In the genomic region with DNA sequence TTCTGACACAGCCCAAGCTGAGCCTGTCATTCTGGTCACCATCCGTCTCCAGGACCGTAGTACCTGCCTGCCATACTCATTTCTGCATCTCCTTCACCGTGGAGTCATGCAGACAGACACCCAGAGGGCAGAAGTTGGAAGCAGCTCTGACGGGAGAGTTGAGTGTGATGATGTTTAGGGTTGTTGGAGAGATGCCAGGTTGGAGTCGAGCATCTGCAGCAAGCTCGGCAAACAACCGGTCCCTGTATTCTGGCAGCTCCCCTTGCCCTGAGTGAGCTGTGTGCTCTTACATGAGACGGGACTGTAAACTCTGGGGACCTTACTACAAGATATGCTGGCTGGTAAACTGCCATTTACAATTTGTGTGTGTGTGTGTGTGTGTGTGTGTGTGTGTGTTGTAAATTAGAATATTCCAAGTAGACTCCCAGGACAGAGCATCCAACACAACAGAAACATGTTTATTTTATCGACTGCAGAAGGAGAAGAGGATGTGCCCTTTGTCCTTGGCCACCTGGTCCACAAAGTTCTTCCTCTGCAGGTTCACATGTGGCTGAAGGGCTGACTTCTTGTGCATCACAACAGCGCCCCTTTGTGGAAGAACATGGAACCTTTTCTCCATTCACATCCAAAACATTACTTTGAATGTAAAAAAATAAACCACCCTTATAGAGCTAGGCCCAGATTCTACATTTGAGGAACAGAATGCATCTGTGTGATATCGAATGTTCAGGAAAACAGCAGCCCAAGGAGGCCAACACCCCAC, we compare ENCODE assay signal across 9 mouse cellular contexts. TPM values are rescaled to one million over a fixed set of nuclear protein-coding genes. Genes with fewer than 3 reads are reported as not detected.
DNase-seq lines count a peak whose midpoint lies in the region; ATAC-seq and TF ChIP-seq lines count a peak whose summit lies in the region.
"Had no signal": no experiment of that assay in that cellular context is flagged by ENCODE, and none has a peak within 500 bp of the region (broad histone marks: within the 10 kb centered on the region; RNA-seq: fewer than 3 reads in every experiment).

No protein-coding gene starts in this region.

- TF ChIP-seq EP300 in heart, postnatal 0 days (IDR thresholded peaks at IDR 0.05; ENCODE audit: low read depth): no peak

- 32% methylated on average over 11 of the region's 11 CpGs for WGBS in heart, postnatal 0 days
- 60% methylated on average over 11 of the region's 11 CpGs for WGBS in heart, embryonic 10.5 days
- 78% methylated on average over 11 of the region's 11 CpGs for WGBS in spleen, adult 2 months
- 46% methylated on average over 11 of the region's 11 CpGs for WGBS in limb, embryonic 14.5 days

- peak; percentile 57 for TF ChIP-seq CTCF in heart, postnatal 0 days (IDR thresholded peaks at IDR 0.05; ENCODE audit: low read depth)
- TF ChIP-seq CTCF in spleen, adult 2 months (IDR thresholded peaks at IDR 0.05; ENCODE audit: extremely low read depth, insufficient read depth, insufficient read length, insufficient replicate concordance): peak; percentile 11; the same call in 1 of the 2 replicates

- no peaks in the 10 kb centered on the region for H3K36me3 ChIP-seq in heart, postnatal 0 days (replicated peaks; ENCODE audit: control insufficient read depth, insufficient read depth, low read length)
- no peaks in the 10 kb centered on the region for H3K36me3 ChIP-seq in heart, embryonic 10.5 days
- no peaks in the 10 kb centered on the region for H3K36me3 ChIP-seq in spleen, adult 2 months (ENCODE audit: control insufficient read depth, insufficient read depth, low read length)
- peaks cover 2% of the 10 kb centered on the region; the same call in 1 of the 2 replicates for H3K36me3 ChIP-seq in limb, embryonic 14.5 days (ENCODE audit: control insufficient read depth, insufficient read depth, low read length)

- ATAC-seq in heart, postnatal 0 days (ENCODE audit: insufficient read depth, low read depth): no peak
- ATAC-seq in limb, embryonic 14.5 days (ENCODE audit: low FRiP score, low read depth): no peak

- no peak overlapping the region for H3K4me2 ChIP-seq in heart, postnatal 0 days (ENCODE audit: low read depth, low read length)
- no peak overlapping the region for H3K4me2 ChIP-seq in limb, embryonic 14.5 days (replicated peaks; ENCODE audit: low read depth, low read length, severe bottlenecking)

- H3K27me3 ChIP-seq in heart, postnatal 0 days (ENCODE audit: control insufficient read depth, insufficient read depth, low read length): no peaks in the 10 kb centered on the region
- no peaks in the 10 kb centered on the region for H3K27me3 ChIP-seq in heart, embryonic 10.5 days (ENCODE audit: insufficient read depth, poor library complexity, severe bottlenecking)
- no peaks in the 10 kb centered on the region for H3K27me3 ChIP-seq in spleen, adult 2 months (ENCODE audit: control insufficient read depth, insufficient read depth, low read length)
- no peaks in the 10 kb centered on the region for H3K27me3 ChIP-seq in limb, embryonic 14.5 days (ENCODE audit: control insufficient read depth, insufficient read depth, low read length)

- TF ChIP-seq POLR2A in spleen, adult 2 months (IDR thresholded peaks at IDR 0.05; ENCODE audit: low read depth, low read length): no peak
- TF ChIP-seq POLR2A in limb, embryonic 14.5 days (IDR thresholded peaks at IDR 0.05; ENCODE audit: borderline replicate concordance, extremely low read depth, insufficient read depth, insufficient read length): no peak

- H3K9me3 ChIP-seq in heart, postnatal 0 days (replicated peaks; ENCODE audit: control insufficient read depth, low read length): no peaks in the 10 kb centered on the region
- H3K9me3 ChIP-seq in heart, embryonic 10.5 days: no peaks in the 10 kb centered on the region
- H3K9me3 ChIP-seq in limb, embryonic 14.5 days (ENCODE audit: control insufficient read depth, low read length): no peaks in the 10 kb centered on the region

- DNase-seq in heart, postnatal 0 days (ENCODE audit: low spot score): no peak
- no peak for DNase-seq in heart, embryonic 10.5 days (ENCODE audit: low spot score)
- DNase-seq in spleen, adult 2 months (ENCODE audit: low read depth in 1 of 2, low spot score in 2 of 2): peak; percentile 15 to 19
- no peak for DNase-seq in spleen, postnatal 14 days (ENCODE audit: low spot score in 2 of 2)
- peak; percentile 62 to 75 for DNase-seq in cerebellum, postnatal 14 days
- peak; percentile 26 for DNase-seq in limb, embryonic 14.5 days (ENCODE audit: low spot score)
- DNase-seq in thymus, postnatal 4 days: peak; percentile 46
- no peak for DNase-seq in gastrocnemius, postnatal 25 days

- no peak overlapping the region for H3K4me3 ChIP-seq in heart, postnatal 0 days (ENCODE audit: low read depth, low read length)
- no peak overlapping the region for H3K4me3 ChIP-seq in heart, embryonic 10.5 days
- H3K4me3 ChIP-seq in spleen, adult 2 months (ENCODE audit: extremely low read depth, insufficient read depth, insufficient read length): no peak overlapping the region
- no peak overlapping the region for H3K4me3 ChIP-seq in limb, embryonic 14.5 days (replicated peaks; ENCODE audit: low read length)

- no peak overlapping the region for H3K9ac ChIP-seq in heart, postnatal 0 days (replicated peaks; ENCODE audit: low read depth, low read length)
- H3K9ac ChIP-seq in limb, embryonic 14.5 days (ENCODE audit: low read depth, low read length, severe bottlenecking): no peak overlapping the region

- no peak overlapping the region for H3K27ac ChIP-seq in heart, postnatal 0 days (ENCODE audit: low read depth)
- no peak overlapping the region for H3K27ac ChIP-seq in heart, embryonic 10.5 days
- H3K27ac ChIP-seq in spleen, adult 2 months (ENCODE audit: insufficient read depth, low read length): no peak overlapping the region
- no peak overlapping the region for H3K27ac ChIP-seq in limb, embryonic 14.5 days (replicated peaks; ENCODE audit: low read depth, low read length)

- no peaks in the 10 kb centered on the region for H3K4me1 ChIP-seq in heart, postnatal 0 days (ENCODE audit: control insufficient read depth, insufficient read depth)
- H3K4me1 ChIP-seq in heart, embryonic 10.5 days: peaks cover 14% of the 10 kb centered on the region
- peaks cover 8% of the 10 kb centered on the region; the same call in 1 of the 2 replicates for H3K4me1 ChIP-seq in spleen, adult 2 months (ENCODE audit: control insufficient read depth, insufficient read depth, insufficient read length)
- peaks cover 6% of the 10 kb centered on the region; the same call in 1 of the 2 replicates for H3K4me1 ChIP-seq in limb, embryonic 14.5 days (ENCODE audit: control insufficient read depth, insufficient read depth, low read length)

RNA-seq across cellular contexts. Expression of a gene that starts 2.6 kb away (rescaled TPM):
- 23.8 and 36.6 TPM in 2 replicates for total RNA-seq in heart, postnatal 0 days (2014; rRNA removed; ENCODE audit: low replicate concordance)
- 6.4 and 6.5 TPM in 2 replicates for polyA plus RNA-seq in heart, postnatal 0 days (2015; fragmentation: Nextera tagmentation; extraction: Ambion mirVana)
- polyA plus RNA-seq in heart, embryonic 10.5 days (2016; fragmentation: Nextera tagmentation; extraction: Ambion mirVana): 5.3 and 7.6 TPM in 2 replicates
- 11.0 and 14.7 TPM in 2 replicates for polyA plus RNA-seq in spleen, adult 2 months (2012; rRNA removed)
- 45.5 and 52.2 TPM in 2 replicates for polyA plus RNA-seq in limb, embryonic 14.5 days (2012; rRNA removed)
- polyA plus RNA-seq in limb, embryonic 14.5 days (2014; fragmentation: Nextera tagmentation; extraction: Ambion mirVana): 8.4 and 12.5 TPM in 2 replicates
- 1 to 10 TPM; 4.8 to 6.9 TPM for total RNA-seq in gastrocnemius, postnatal 25 days (2021)

RNA-seq across cellular contexts. Expression of a gene that starts 2.9 kb away (rescaled TPM):
- total RNA-seq in heart, postnatal 0 days (2014; rRNA removed; ENCODE audit: low replicate concordance): 8.7 and 10.9 TPM in 2 replicates
- polyA plus RNA-seq in heart, postnatal 0 days (2015; fragmentation: Nextera tagmentation; extraction: Ambion mirVana): 26.8 and 27.1 TPM in 2 replicates
- polyA plus RNA-seq in heart, embryonic 10.5 days (2016; fragmentation: Nextera tagmentation; extraction: Ambion mirVana): 29.1 and 29.8 TPM in 2 replicates
- 5.9 TPM in 2 replicates for polyA plus RNA-seq in spleen, adult 2 months (2012; rRNA removed)
- 12.5 and 12.7 TPM in 2 replicates for polyA plus RNA-seq in limb, embryonic 14.5 days (2012; rRNA removed)
- 21.8 and 22.4 TPM in 2 replicates for polyA plus RNA-seq in limb, embryonic 14.5 days (2014; fragmentation: Nextera tagmentation; extraction: Ambion mirVana)
- 10 to 100 TPM; 11.5 to 11.6 TPM for total RNA-seq in gastrocnemius, postnatal 25 days (2021)

RNA-seq across cellular contexts. Expression of a gene that starts 27.5 kb away (rescaled TPM):
- total RNA-seq in heart, postnatal 0 days (2014; rRNA removed; ENCODE audit: low replicate concordance): 11.3 and 13.0 TPM in 2 replicates
- polyA plus RNA-seq in heart, postnatal 0 days (2015; fragmentation: Nextera tagmentation; extraction: Ambion mirVana): 12.4 and 13.5 TPM in 2 replicates
- 22.9 and 28.0 TPM in 2 replicates for polyA plus RNA-seq in heart, embryonic 10.5 days (2016; fragmentation: Nextera tagmentation; extraction: Ambion mirVana)
- polyA plus RNA-seq in spleen, adult 2 months (2012; rRNA removed): 63.3 and 67.2 TPM in 2 replicates
- 47.1 and 50.4 TPM in 2 replicates for polyA plus RNA-seq in limb, embryonic 14.5 days (2012; rRNA removed)
- polyA plus RNA-seq in limb, embryonic 14.5 days (2014; fragmentation: Nextera tagmentation; extraction: Ambion mirVana): 41.3 and 49.6 TPM in 2 replicates
- total RNA-seq in gastrocnemius, postnatal 25 days (2021): 1 to 10 TPM; 3.0 to 3.6 TPM

RNA-seq across cellular contexts. Expression of a gene that starts 35.4 kb away (rescaled TPM):
- 159 and 217 TPM in 2 replicates for total RNA-seq in heart, postnatal 0 days (2014; rRNA removed; ENCODE audit: low replicate concordance)
- 40.0 and 48.2 TPM in 2 replicates for polyA plus RNA-seq in heart, postnatal 0 days (2015; fragmentation: Nextera tagmentation; extraction: Ambion mirVana)
- polyA plus RNA-seq in heart, embryonic 10.5 days (2016; fragmentation: Nextera tagmentation; extraction: Ambion mirVana): 48.6 and 60.0 TPM in 2 replicates
- polyA plus RNA-seq in spleen, adult 2 months (2012; rRNA removed): 36.8 and 42.0 TPM in 2 replicates
- polyA plus RNA-seq in limb, embryonic 14.5 days (2012; rRNA removed): 44.1 and 52.3 TPM in 2 replicates
- polyA plus RNA-seq in limb, embryonic 14.5 days (2014; fragmentation: Nextera tagmentation; extraction: Ambion mirVana): 49.4 and 58.5 TPM in 2 replicates
- 10 to 100 TPM; 78.0 to 90.7 TPM for total RNA-seq in gastrocnemius, postnatal 25 days (2021)

RNA-seq across cellular contexts. Expression of a gene that starts 41.5 kb away (rescaled TPM):
- not detected in 2 replicates for total RNA-seq in heart, postnatal 0 days (2014; rRNA removed; ENCODE audit: low replicate concordance)
- polyA plus RNA-seq in heart, postnatal 0 days (2015; fragmentation: Nextera tagmentation; extraction: Ambion mirVana): not detected in 2 replicates
- polyA plus RNA-seq in heart, embryonic 10.5 days (2016; fragmentation: Nextera tagmentation; extraction: Ambion mirVana): 0.08 TPM in 1 of 2 replicates, not detected in the other
- polyA plus RNA-seq in spleen, adult 2 months (2012; rRNA removed): not detected in 2 replicates
- polyA plus RNA-seq in limb, embryonic 14.5 days (2012; rRNA removed): 2.1 and 3.1 TPM in 2 replicates
- polyA plus RNA-seq in limb, embryonic 14.5 days (2014; fragmentation: Nextera tagmentation; extraction: Ambion mirVana): 1.0 and 1.4 TPM in 2 replicates
- total RNA-seq in gastrocnemius, postnatal 25 days (2021): 1 to 10 TPM in 1 of 2 experiments, under 1 TPM in 1; 0.35 to 1.1 TPM
- total RNA-seq: common myeloid progenitor, adult 5-6 weeks had no signal

Comparison
In these comparisons a context has a peak if more than half of its experiments do, and no peak if none do; other contexts are left out.
1. DNase-seq: peak in spleen, adult 2 months (2 of 2), cerebellum, postnatal 14 days (2 of 2), limb, embryonic 14.5 days (single experiment) and thymus, postnatal 4 days (single experiment); none in heart, postnatal 0 days (single experiment), heart, embryonic 10.5 days (single experiment), spleen, postnatal 14 days (0 of 2) and gastrocnemius, postnatal 25 days (single experiment).